Mouse (Mus musculus) neural tube, embryonic 14.5 days (tissue): ENCODE results near the gene Evl. TPM values are rescaled to one million over a fixed set of nuclear protein-coding genes. Genes with fewer than 3 reads are reported as not detected.

Source experiments
- ATAC-seq: fragments of 200-750 bp; cut with Nextera tagmentation; 2 replicates; pipeline ENCODE4 v1.8.0; 2017; ENCODE audit warnings: low read depth, mild to moderate bottlenecking, moderate TSS enrichment, moderate library complexity
- H3K27ac ChIP-seq: fragments of 300-500 bp; sonication (generic); 2 replicates; pipeline ENCODE4 v1.5.1; 2014; ENCODE audit warnings: low read depth, mild to moderate bottlenecking, control low read depth, low read length, moderate library complexity, mixed read lengths
- H3K27me3 ChIP-seq: fragments of 300-500 bp; sonication (generic); 2 replicates; pipeline ENCODE4 v1.6.1; 2014; ENCODE audit warnings: low read length; ENCODE audit not compliant: control insufficient read depth, insufficient read depth
- H3K36me3 ChIP-seq: fragments of 300-500 bp; sonication (generic); 2 replicates; pipeline ENCODE4 v1.6.1; 2014; ENCODE audit warnings: low read length, mixed read lengths; ENCODE audit not compliant: control insufficient read depth, insufficient read depth
- H3K4me1 ChIP-seq: fragments of 300-500 bp; sonication (generic); 2 replicates; pipeline ENCODE4 v1.6.1; 2014; ENCODE audit warnings: low read length; ENCODE audit not compliant: control insufficient read depth, insufficient read depth
- H3K4me2 ChIP-seq: fragments of 300-500 bp; sonication (generic); 2 replicates; pipeline ENCODE4 v1.6.1; 2014; ENCODE audit warnings: mild to moderate bottlenecking, low read depth, low read length, control low read depth
- H3K4me3 ChIP-seq: fragments of 300-500 bp; sonication (generic); 2 replicates; pipeline ENCODE4 v1.5.1; 2014; ENCODE audit warnings: low read depth, low read length, control low read depth, mixed read lengths
- H3K9ac ChIP-seq: fragments of 300-500 bp; sonication (generic); replicated peaks from 2 replicates; pipeline ENCODE4 v1.6.1; 2014; ENCODE audit warnings: low read depth, mild to moderate bottlenecking, control low read depth, low read length, mixed read lengths
- H3K9me3 ChIP-seq: fragments of 300-500 bp; sonication (generic); 2 replicates; pipeline ENCODE4 v1.6.1; 2016; ENCODE audit warnings: low read length; ENCODE audit not compliant: control insufficient read depth
- WGBS: fragments of 180-500 bp; shearing (Covaris S2); extraction: QIAGEN DNeasy Blood & Tissue Kit; methylation state at CpG from one replicate; pipeline ENCODE4 v1.1.7; 2014; 5-methylcytosine and 5-hydroxymethylcytosine counted together
- polyA plus RNA-seq: library from polyadenylated mRNA; unstranded; fragments of >200 nt; fragmentation: Nextera tagmentation; extraction: Ambion mirVana; gene quantifications from 2 replicates; pipeline ENCODE4 v1.2.1, GENCODE M21; 2014

The Evl gene
- polyA plus RNA-seq, 1 experiment from 2014 or later = 265 TPM

DNA sequence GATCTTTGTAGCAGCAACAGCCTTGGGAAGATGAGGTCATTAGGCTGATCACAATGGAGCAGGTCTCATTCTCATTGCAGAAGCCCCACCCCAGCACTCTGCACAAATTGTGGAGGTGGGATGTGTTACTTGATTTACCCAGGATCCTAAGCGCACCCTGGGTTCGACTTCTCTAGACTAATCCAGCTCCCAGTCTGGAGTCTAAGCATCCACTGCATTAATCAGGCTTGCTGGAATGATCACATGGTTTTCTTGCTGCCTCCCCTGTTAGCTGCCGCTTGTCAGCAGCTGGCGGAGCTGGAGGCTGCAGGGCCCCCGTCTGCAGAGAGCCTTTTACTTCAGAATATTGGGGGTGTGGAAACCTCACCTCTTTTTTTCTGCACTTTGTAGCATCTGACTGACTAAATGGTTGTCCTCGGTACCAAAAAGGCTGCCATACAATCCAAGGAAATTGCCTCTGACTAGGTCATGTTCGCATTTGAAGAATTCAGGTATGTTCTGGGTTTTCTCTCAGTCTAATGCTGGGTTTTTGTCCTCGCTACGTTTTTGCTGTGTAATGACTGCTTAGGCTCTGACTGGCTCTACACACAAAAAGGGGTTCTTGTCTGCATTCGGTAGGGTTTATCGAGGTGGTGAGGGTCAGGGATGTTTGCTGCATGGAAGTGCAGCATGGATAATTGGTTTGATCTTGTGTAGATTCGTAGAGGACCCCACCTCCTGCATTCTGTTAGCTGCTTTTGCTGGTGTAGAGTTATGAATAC lies 51.2 kb downstream of the Evl start:
- Histone ChIP-seq H3K4me1 (peaks cover 29% of the 10 kb centered on the region; the same call in 1 of the 2 replicates), H3K9me3 (no peaks in the 10 kb centered on the region), H3K27ac (peak overlapping the region; percentile 77), H3K4me3 (peak overlapping the region; percentile 20), H3K9ac (peak overlapping the region; percentile 48; the same call in 1 of the 2 replicates), H3K36me3 (no peaks in the 10 kb centered on the region), H3K27me3 (no peaks in the 10 kb centered on the region), H3K4me2 (peak overlapping the region; percentile 38)
- ATAC-seq = peak; percentile 73; the same call in 1 of the 2 replicates
- 41% methylated on average over 12 of the region's 12 CpGs for WGBS

- Histone ChIP-seq H3K36me3 (no peaks in the 10 kb centered on the region), H3K27ac (peak overlapping the region; percentile 77), H3K9ac (peak overlapping the region; percentile 48; the same call in 1 of the 2 replicates), H3K4me1 (peaks cover 29% of the 10 kb centered on the region; the same call in 1 of the 2 replicates), H3K4me2 (peak overlapping the region; percentile 38), H3K9me3 (no peaks in the 10 kb centered on the region), H3K27me3 (no peaks in the 10 kb centered on the region), H3K4me3 (peak overlapping the region; percentile 20)
- no peak for ATAC-seq
- WGBS = 38% methylated on average over 7 of the region's 7 CpGs
These were observed 51.8 kb downstream of the Evl start for GRCm38 (mm10) chr12:108606321-108606720.

DNA sequence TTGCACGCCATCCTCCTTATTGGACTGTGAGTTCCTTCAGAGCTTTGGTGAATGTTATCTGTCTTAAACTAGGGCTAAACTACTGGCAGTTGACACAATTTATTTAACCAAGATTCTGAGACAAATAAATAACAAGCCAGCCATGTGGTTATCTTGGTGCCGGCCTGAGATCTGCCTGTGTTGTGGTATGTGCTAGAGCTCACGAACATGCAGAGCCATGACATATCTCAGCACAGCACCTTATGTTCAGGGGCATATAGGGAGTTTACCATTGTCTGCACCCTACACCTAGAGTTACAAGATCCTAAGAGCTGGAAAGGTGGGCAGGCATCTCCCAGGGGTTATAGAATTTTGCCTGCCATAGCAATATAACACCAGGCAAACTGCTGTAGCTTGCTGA lies 54.9 kb downstream of the Evl start:
- H3K27me3 ChIP-seq = no peaks in the 10 kb centered on the region
- no peaks in the 10 kb centered on the region for H3K9me3 ChIP-seq
- ATAC-seq = no peak
- no peak overlapping the region for H3K27ac ChIP-seq
- no peak overlapping the region for H3K4me2 ChIP-seq
- whole genome bisulfite sequencing = 82% methylated on average over 3 of the region's 3 CpGs
- H3K9ac ChIP-seq = no peak overlapping the region
- no peaks in the 10 kb centered on the region for H3K36me3 ChIP-seq
- peaks cover 24% of the 10 kb centered on the region; the same call in 1 of the 2 replicates for H3K4me1 ChIP-seq
- no peak overlapping the region for H3K4me3 ChIP-seq

- Histone ChIP-seq H3K4me2 (no peak overlapping the region), H3K27ac (no peak overlapping the region)
These were observed 55.7 kb downstream of the Evl start for GRCm38 (mm10) chr12:108610255-108610654.

DNA sequence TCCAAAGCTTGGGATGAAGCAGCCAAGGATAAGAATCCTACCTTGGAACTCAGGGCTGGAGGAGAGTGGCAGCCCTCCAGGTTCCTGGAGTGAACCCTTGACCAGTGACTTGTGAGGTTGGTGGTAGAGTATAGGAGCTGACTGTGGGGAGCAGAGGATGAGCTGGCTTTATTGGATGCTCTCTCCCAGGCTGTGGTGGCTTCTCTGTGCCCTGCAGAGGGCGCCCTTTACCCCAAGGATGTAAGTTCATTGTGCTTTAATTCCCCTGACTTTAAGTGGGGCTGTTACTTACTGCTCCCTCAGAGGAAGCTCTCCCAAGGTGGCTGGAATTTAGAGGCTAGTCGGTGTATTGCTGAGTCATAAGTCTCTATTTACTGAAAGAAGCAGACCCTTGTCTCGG lies 58.6 kb downstream of the Evl start:
- peaks cover 3% of the 10 kb centered on the region; the same call in 1 of the 2 replicates for H3K4me1 ChIP-seq
- WGBS = 39% methylated on average over 3 of the region's 3 CpGs
- H3K9me3 ChIP-seq = no peaks in the 10 kb centered on the region

More at GRCm38 (mm10) chr12:108610255-108610654, 55.7 kb downstream of the Evl start:
- H3K4me1 ChIP-seq = peaks cover 17% of the 10 kb centered on the region; the same call in 1 of the 2 replicates
- H3K4me3 ChIP-seq = no peak overlapping the region
- H3K36me3 ChIP-seq = no peaks in the 10 kb centered on the region
- H3K9me3 ChIP-seq = no peaks in the 10 kb centered on the region
- no peak for ATAC-seq
- WGBS = 94% methylated on average over 4 of the region's 4 CpGs
- no peak overlapping the region for H3K9ac ChIP-seq
- no peaks in the 10 kb centered on the region for H3K27me3 ChIP-seq

GRCm38 (mm10) chr12:108617511-108617910 lies 63.0 kb downstream of the Evl start:
- Histone ChIP-seq H3K9me3 (no peaks in the 10 kb centered on the region), H3K27ac (no peak overlapping the region), H3K9ac (no peak overlapping the region), H3K27me3 (no peaks in the 10 kb centered on the region), H3K4me2 (no peak overlapping the region), H3K4me1 (peaks cover 3% of the 10 kb centered on the region; the same call in 1 of the 2 replicates), H3K36me3 (no peaks in the 10 kb centered on the region), H3K4me3 (no peak overlapping the region)
- 84% methylated on average over 7 of the region's 7 CpGs for WGBS
- no peak for ATAC-seq

More for the DNA sequence above, 58.6 kb downstream of the Evl start:
- Histone ChIP-seq H3K27me3 (no peaks in the 10 kb centered on the region), H3K4me3 (no peak overlapping the region), H3K36me3 (no peaks in the 10 kb centered on the region), H3K4me2 (no peak overlapping the region), H3K9ac (no peak overlapping the region), H3K27ac (no peak overlapping the region)
- ATAC-seq = no peak

DNA sequence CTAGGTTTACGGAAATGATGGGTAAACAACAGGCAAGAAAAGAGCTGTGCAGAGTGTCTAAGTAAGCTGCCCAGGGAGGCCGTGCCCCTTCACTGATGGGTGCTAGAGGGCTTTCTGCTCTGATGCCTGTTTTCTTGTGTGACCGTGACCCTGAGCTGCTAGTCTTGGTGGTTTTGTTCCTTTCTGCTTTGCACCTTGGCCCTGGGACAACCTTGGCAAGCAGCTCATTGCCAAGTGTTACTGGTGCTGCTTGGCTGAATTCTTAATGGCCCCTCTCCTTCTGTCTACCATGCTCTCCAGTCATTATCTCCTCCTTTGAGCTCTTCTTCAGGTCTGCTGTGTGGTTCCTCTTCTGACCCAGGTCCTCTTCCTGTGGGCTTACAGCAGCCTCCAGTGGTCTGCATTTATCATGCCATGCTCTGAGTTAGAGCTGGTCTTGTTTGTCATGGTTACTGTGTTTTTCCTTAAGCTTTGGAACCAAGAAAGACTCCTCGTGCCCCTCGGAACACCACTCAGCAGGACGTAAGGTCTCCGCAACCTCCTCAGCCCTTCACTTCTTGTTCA lies 65.4 kb downstream of the Evl start:
- Histone ChIP-seq H3K27ac (no peak overlapping the region), H3K9ac (no peak overlapping the region), H3K4me2 (no peak overlapping the region), H3K4me1 (peaks cover 3% of the 10 kb centered on the region; the same call in 1 of the 2 replicates), H3K27me3 (no peaks in the 10 kb centered on the region), H3K4me3 (no peak overlapping the region), H3K36me3 (no peaks in the 10 kb centered on the region), H3K9me3 (no peaks in the 10 kb centered on the region)
- ATAC-seq = no peak
- 94% methylated on average over 7 of the region's 7 CpGs for WGBS

DNA sequence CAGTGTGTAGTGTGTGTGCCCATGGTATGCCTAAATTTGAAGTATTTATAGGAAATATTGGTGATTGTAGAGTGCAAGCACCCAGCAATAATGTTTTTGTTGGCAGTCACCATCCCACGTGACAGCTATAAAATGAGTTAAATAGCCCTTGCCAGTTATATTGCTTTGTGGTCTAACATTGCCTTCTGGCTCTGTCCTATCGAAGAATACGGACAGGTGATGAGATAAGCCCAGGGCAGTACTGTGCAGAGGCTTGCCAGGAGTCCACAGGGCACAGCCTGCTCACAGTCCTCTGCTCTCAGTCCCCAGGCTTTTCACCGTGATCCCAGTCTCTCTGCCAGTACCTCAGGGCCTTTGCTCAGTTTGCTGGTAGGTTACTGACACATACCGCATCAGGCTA lies 67.9 kb downstream of the Evl start:
- Histone ChIP-seq H3K4me3 (no peak overlapping the region), H3K4me1 (peaks cover 4% of the 10 kb centered on the region; the same call in 1 of the 2 replicates), H3K9me3 (no peaks in the 10 kb centered on the region), H3K27ac (peak overlapping the region; percentile 34; the same call in 1 of the 2 replicates), H3K4me2 (no peak overlapping the region), H3K36me3 (no peaks in the 10 kb centered on the region), H3K27me3 (no peaks in the 10 kb centered on the region), H3K9ac (no peak overlapping the region)
- WGBS = 65% methylated on average over 5 of the region's 5 CpGs
- ATAC-seq = no peak

DNA sequence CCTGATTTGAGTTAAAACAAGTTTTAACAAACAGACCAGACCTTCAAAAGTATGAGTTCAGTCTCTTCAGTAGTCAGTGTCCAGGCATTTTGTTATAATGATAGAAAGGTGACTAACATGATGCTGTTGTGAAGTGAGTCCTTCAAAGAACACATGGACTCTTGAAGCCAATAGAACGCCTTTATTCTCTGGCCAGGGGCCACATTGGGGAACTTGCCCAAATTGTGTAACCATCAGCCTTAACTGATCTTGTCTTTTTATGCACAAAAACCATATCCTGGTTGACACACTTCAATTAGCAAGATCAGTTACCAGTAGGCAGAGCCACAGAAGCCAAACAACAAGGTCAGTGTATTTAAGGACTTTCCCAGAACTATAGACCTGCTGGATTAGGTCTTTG lies 75.0 kb downstream of the Evl start:
- H3K4me3 ChIP-seq = no peak overlapping the region
- no peak overlapping the region for H3K27ac ChIP-seq
- no peak for ATAC-seq
- H3K9ac ChIP-seq = no peak overlapping the region
- 0 out of 2 replicates have a peak, but pooled peaks cover 3% of the 10 kb centered on the region for H3K4me1 ChIP-seq
- H3K27me3 ChIP-seq = no peaks in the 10 kb centered on the region
- no peaks in the 10 kb centered on the region for H3K36me3 ChIP-seq
- no peak overlapping the region for H3K4me2 ChIP-seq
- 100% methylated on average over 1 of the region's 1 CpGs for WGBS
- H3K9me3 ChIP-seq = no peaks in the 10 kb centered on the region
